Mouse (Mus musculus) embryonic fibroblast, embryonic 13.5 days (primary cell): ENCODE data around the gene Galnt4.

Experiments
- CTCF ChIP-seq: IDR thresholded peaks from 2 replicates; pipeline ENCODE4 v1.5.1; 2011; ENCODE audit warnings: mild to moderate bottlenecking, control low read depth, low read length, moderate library complexity, borderline replicate concordance; ENCODE audit not compliant: insufficient read depth
- POLR2A ChIP-seq: IDR thresholded peaks from 2 replicates; pipeline ENCODE4 v1.6.1; 2011; ENCODE audit warnings: low read depth, mild to moderate bottlenecking, control low read depth, low read length, moderate library complexity

DNA sequence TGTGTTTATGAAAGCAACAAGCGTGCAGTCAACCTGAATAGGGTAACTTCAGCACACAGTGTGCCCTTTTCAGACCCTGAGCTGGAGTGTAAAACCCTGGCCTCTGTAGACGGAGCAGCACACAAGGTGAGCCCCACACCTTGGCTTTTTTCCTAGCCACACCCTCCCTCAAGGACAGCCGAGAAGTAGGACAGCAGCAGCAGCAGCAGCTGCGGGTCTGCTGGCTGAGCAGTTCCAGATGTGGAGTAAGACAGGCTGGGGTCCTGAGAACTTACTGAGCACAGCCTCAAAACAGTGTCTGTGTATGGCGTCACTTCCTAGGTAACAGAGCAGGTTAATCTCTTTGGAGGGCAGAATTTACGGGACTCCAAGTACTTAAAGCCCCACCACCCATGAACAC is 10.7 kb downstream of the Galnt4 start:
- TF ChIP-seq POLR2A (no peak), CTCF (no peak)
